Mouse (Mus musculus): ENCODE data around the gene Cacnb4. TPM values are rescaled to one million over a fixed set of nuclear protein-coding genes. Genes with fewer than 3 reads are reported as not detected.
A peak's percentile ranks its signal among the peaks of the same experiment; 100 is the strongest.

Cacnb4 gene
- polyA plus RNA-seq, 1 experiment: 0.07 TPM

- Histone ChIP-seq H3K4me1 (peaks cover 10% of the 10 kb centered on the region; the same call in 1 of the 2 replicates), H3K27me3 (replicated peaks) (peaks cover 9% of the 10 kb centered on the region), H3K4me3 (replicated peaks) (no peak overlapping the region), H3K9me3 (no peaks in the 10 kb centered on the region), H3K36me3 (replicated peaks; ENCODE audit: low read length) (no peaks in the 10 kb centered on the region)
- no peak for TF ChIP-seq GATA1 (IDR thresholded peaks at IDR 0.05; ENCODE audit: borderline replicate concordance, low read length)
- TF ChIP-seq FLI1 (IDR thresholded peaks at IDR 0.05; ENCODE audit: low read length): no peak
These were observed 43.8 kb downstream of the Cacnb4 start for GRCm38 (mm10) chr2:52632880-52633279.

DNA sequence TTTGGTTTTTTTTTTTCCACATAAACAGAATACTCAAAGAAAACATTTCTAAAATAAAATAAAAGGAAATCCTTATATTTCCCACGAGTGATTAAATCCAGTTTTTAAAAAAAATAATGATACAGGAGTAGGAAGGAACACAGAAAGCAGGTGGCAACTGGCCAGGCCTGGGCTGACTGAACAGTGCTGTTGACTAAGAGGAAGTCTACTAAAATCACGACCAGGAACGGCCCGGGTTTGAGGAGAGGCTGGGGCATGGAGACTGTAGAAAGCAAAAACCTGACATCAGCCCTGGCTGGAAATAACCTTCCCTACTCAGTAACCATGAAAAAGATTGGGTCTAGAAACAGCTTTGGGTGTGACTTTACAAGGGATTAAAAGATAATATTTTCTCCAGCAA lies 48.4 kb downstream of the Cacnb4 start:
- Histone ChIP-seq H3K4me3 (replicated peaks) (no peak overlapping the region), H3K27me3 (replicated peaks) (peaks cover 6% of the 10 kb centered on the region), H3K4me1 (peaks cover 26% of the 10 kb centered on the region), H3K9me3 (no peaks in the 10 kb centered on the region), H3K36me3 (replicated peaks; ENCODE audit: low read length) (no peaks in the 10 kb centered on the region)
- TF ChIP-seq GATA1 (IDR thresholded peaks at IDR 0.05; ENCODE audit: borderline replicate concordance, low read length): no peak
- no peak for TF ChIP-seq FLI1 (IDR thresholded peaks at IDR 0.05; ENCODE audit: low read length)

DNA sequence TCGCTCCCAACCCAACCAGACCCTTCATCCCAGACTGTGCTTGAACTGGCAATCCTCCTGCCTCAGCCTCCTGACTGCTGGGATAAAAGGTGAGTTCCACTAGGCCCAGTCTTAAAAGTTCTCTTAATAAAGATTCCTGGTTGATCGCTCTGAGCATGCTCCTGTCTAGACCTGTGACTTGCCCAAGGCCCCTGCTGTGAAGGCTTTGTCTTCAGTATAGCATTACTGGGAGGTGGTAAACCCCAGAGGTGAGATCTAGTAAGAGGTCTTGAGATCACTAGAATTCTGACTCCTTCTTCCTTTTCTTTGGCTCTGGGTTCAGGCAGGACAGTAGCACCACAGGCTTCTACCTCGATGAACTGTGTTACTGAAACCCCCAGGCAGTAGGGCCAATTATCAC lies 50.4 kb downstream of the Cacnb4 start:
- Histone ChIP-seq H3K4me1 (peaks cover 25% of the 10 kb centered on the region), H3K27me3 (replicated peaks) (peaks cover 5% of the 10 kb centered on the region), H3K4me3 (replicated peaks) (no peak overlapping the region), H3K36me3 (replicated peaks; ENCODE audit: low read length) (no peaks in the 10 kb centered on the region), H3K9me3 (no peaks in the 10 kb centered on the region)
- TF ChIP-seq FLI1 (IDR thresholded peaks at IDR 0.05; ENCODE audit: low read length) (no peak), GATA1 (IDR thresholded peaks at IDR 0.05; ENCODE audit: borderline replicate concordance, low read length) (no peak)

DNA sequence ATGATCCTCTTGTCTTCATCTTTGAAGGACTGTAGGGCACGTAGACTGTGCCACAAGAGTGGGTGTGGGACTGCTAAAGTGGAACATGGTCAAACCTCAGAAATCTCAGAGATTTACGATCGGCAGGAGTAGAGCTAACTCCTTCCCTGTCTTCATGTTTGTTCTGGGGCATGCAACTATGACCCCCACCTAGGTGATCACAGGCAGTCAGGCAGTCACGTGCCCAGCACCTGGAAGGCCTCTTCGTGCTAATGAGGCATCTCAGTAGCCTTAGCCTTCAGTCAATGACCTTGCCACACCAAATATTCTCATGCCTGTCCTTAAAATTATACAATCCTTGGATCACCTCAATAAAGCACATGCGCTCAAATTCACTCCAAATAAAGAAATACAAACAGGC lies 50.9 kb downstream of the Cacnb4 start:
- Histone ChIP-seq H3K27me3 (replicated peaks) (peaks cover 4% of the 10 kb centered on the region), H3K9me3 (no peaks in the 10 kb centered on the region), H3K4me3 (replicated peaks) (no peak overlapping the region), H3K36me3 (replicated peaks; ENCODE audit: low read length) (no peaks in the 10 kb centered on the region), H3K4me1 (peaks cover 25% of the 10 kb centered on the region)
- TF ChIP-seq FLI1 (IDR thresholded peaks at IDR 0.05; ENCODE audit: low read length) (no peak), GATA1 (IDR thresholded peaks at IDR 0.05; ENCODE audit: borderline replicate concordance, low read length) (no peak)

DNA sequence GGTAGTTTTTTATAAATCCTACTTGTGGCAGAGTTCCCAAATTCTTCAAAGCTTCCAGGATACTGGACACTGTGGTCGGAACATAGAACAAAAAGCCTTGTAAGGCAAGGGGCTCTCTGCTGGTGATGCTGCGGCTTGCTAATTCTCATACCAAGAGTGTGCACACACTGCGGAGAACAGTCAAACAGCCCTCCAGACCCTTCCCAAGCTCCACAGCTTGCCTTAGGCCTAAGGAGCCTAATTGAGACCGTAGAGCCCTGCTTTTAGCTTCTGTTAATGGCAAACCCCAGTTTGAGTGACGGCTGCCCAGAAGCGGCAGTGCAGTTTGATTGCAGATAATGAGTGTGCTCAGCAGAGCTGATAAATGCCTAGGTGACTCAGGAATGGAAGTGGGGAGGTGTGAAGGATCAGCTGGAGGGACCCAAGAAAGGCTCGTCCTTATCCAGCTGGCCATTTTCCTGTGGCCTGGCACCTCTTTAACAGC lies 52.7 kb downstream of the Cacnb4 start:
- peaks cover 2% of the 10 kb centered on the region for H3K27me3 ChIP-seq (replicated peaks)
- no peaks in the 10 kb centered on the region for H3K9me3 ChIP-seq
- H3K4me3 ChIP-seq (replicated peaks): no peak overlapping the region
- no peaks in the 10 kb centered on the region for H3K36me3 ChIP-seq (replicated peaks; ENCODE audit: low read length)
- TF ChIP-seq GATA1 (IDR thresholded peaks at IDR 0.05; ENCODE audit: borderline replicate concordance, low read length) (no peak), FLI1 (IDR thresholded peaks at IDR 0.05; ENCODE audit: low read length) (no peak)
- H3K4me1 ChIP-seq: peaks cover 33% of the 10 kb centered on the region

GRCm38 (mm10) chr2:52623461-52623860 lies 53.2 kb downstream of the Cacnb4 start:
- no peaks in the 10 kb centered on the region for H3K27me3 ChIP-seq (replicated peaks)
- H3K36me3 ChIP-seq (replicated peaks; ENCODE audit: low read length): no peaks in the 10 kb centered on the region
- TF ChIP-seq GATA1 (IDR thresholded peaks at IDR 0.05; ENCODE audit: borderline replicate concordance, low read length) (no peak), FLI1 (IDR thresholded peaks at IDR 0.05; ENCODE audit: low read length) (no peak)
- peaks cover 38% of the 10 kb centered on the region for H3K4me1 ChIP-seq
- no peak overlapping the region for H3K4me3 ChIP-seq (replicated peaks)
- H3K9me3 ChIP-seq: no peaks in the 10 kb centered on the region

- TF ChIP-seq FLI1 (IDR thresholded peaks at IDR 0.05; ENCODE audit: low read length): no peak
- TF ChIP-seq GATA1 (IDR thresholded peaks at IDR 0.05; ENCODE audit: borderline replicate concordance, low read length): no peak
- Histone ChIP-seq H3K36me3 (replicated peaks; ENCODE audit: low read length) (no peaks in the 10 kb centered on the region), H3K4me3 (replicated peaks) (peak overlapping the region; percentile 67), H3K27me3 (replicated peaks) (no peaks in the 10 kb centered on the region), H3K9me3 (no peaks in the 10 kb centered on the region), H3K4me1 (peaks cover 46% of the 10 kb centered on the region)
These were observed 54.0 kb downstream of the Cacnb4 start for GRCm38 (mm10) chr2:52622616-52623015.

DNA sequence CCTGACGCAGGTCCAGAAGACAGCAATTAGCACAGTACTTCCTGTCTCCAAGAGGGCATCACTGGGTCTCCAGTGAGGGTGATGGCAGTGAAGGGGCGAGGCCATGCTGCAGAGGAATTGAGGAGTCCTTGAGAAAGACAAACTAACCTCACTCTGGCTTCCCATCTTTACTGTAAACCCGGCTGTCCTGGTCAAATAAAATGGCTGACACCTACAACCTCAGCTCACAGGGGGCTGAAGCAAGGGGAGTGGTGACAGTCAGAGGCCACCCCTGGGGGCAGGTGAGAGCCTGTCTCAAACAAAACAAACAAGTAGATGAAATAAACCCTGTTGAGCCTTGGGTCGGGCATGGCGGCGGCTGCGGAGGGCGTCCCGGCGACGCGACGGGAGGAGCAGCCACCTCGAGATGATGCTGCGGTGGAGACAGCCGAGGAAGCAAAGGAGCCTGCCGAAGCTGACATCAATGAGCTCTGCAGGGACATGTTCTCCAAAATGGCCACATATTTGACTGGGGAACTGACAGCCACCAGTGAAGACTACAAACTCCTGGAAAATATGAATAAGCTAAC lies 57.1 kb downstream of the Cacnb4 start:
- H3K9me3 ChIP-seq: no peaks in the 10 kb centered on the region
- H3K36me3 ChIP-seq (replicated peaks; ENCODE audit: low read length): no peaks in the 10 kb centered on the region
- peaks cover 47% of the 10 kb centered on the region for H3K4me1 ChIP-seq
- no peak for TF ChIP-seq GATA1 (IDR thresholded peaks at IDR 0.05; ENCODE audit: borderline replicate concordance, low read length)
- TF ChIP-seq FLI1 (IDR thresholded peaks at IDR 0.05; ENCODE audit: low read length): no peak
- peak overlapping the region; percentile 65 for H3K4me3 ChIP-seq (replicated peaks)
- no peaks in the 10 kb centered on the region for H3K27me3 ChIP-seq (replicated peaks)

DNA sequence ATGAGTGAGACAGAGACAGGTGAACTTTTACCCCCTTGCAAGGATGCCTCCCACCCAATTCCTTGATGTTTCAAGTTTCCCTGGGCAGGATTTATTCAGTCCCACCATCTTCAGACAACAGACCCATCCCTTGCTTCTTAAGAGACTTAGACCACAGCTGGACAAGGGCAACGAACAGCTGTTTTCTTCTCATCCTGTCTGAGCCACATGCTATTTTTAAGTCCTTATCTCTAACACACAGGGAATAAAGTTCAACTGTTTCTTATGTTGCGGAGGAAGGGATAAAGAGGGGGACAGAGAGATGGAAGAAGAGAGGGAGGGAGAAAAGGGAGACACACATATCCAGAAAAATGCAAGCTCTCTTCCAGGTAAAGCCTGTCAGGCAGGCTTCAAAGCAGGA lies 57.8 kb downstream of the Cacnb4 start:
- H3K9me3 ChIP-seq: no peaks in the 10 kb centered on the region
- no peaks in the 10 kb centered on the region for H3K27me3 ChIP-seq (replicated peaks)
- peak overlapping the region; percentile 64 for H3K4me3 ChIP-seq (replicated peaks)
- no peak for TF ChIP-seq GATA1 (IDR thresholded peaks at IDR 0.05; ENCODE audit: borderline replicate concordance, low read length)
- TF ChIP-seq FLI1 (IDR thresholded peaks at IDR 0.05; ENCODE audit: low read length): no peak
- H3K36me3 ChIP-seq (replicated peaks; ENCODE audit: low read length): no peaks in the 10 kb centered on the region
- peaks cover 47% of the 10 kb centered on the region for H3K4me1 ChIP-seq

DNA sequence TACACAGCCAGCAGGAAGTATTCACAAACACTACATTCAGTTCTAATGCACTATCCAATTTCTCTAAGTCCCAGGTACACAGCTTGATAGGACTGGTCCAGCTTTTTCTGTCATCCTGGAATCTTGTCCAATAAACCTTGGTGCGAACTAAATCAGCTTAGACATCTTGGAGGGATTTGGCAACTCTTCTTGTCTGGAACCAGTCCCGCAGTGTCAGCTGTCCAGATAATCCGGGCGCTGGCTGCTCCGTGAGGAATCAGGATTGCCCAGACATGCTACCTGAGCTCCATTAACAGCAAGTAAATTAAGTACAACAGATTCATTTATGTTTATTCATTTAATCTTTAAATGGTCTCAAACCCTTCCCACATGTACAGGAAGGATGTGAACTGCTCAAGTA lies 61.2 kb downstream of the Cacnb4 start:
- no peaks in the 10 kb centered on the region for H3K9me3 ChIP-seq

More for the DNA sequence above, 61.2 kb downstream of the Cacnb4 start:
- Histone ChIP-seq H3K27me3 (replicated peaks) (no peaks in the 10 kb centered on the region), H3K36me3 (replicated peaks; ENCODE audit: low read length) (no peaks in the 10 kb centered on the region), H3K4me3 (replicated peaks) (no peak overlapping the region), H3K4me1 (peaks cover 51% of the 10 kb centered on the region)
- TF ChIP-seq FLI1 (IDR thresholded peaks at IDR 0.05; ENCODE audit: low read length): no peak
- TF ChIP-seq GATA1 (IDR thresholded peaks at IDR 0.05; ENCODE audit: borderline replicate concordance, low read length): no peak

All from megakaryocyte, embryonic 14.5 days (primary cell).